Mouse (Mus musculus) frontal cortex, postnatal 14 days (tissue): ENCODE measurements at regions not wholly inside any gene's neighbourhood (a gene's known extent, or its start where the extent isn't known, plus 50 kb on each side); places are given as distances from the start of the nearest gene placed in this dataset.

ENCODE experiments used
- DNase-seq, 2 experiments: peaks; one replicate each; pipeline ENCODE4 v3.0.0; 2022; ENCODE audit warnings: low spot score in 2 of 2

- DNase-seq: no peak
Observed at GRCm38 (mm10) chr1:143464863-143465262, 175.6 kb upstream of the B3galt2 start.

- no peak for DNase-seq
Observed at GRCm38 (mm10) chr1:143466092-143466491, 174.4 kb upstream of the B3galt2 start.

GRCm38 (mm10) chr1:143475329-143475728 is 165.1 kb upstream of the B3galt2 start:
- no peak for DNase-seq

GRCm38 (mm10) chr1:143483345-143483744 is 157.1 kb upstream of the B3galt2 start:
- DNase-seq: no peak

- DNase-seq: no peak
Observed at GRCm38 (mm10) chr1:143484936-143485335, 155.5 kb upstream of the B3galt2 start.

GRCm38 (mm10) chr1:143497092-143497491 is 143.4 kb upstream of the B3galt2 start:
- no peak for DNase-seq

GRCm38 (mm10) chr1:143503436-143504065 is 136.9 kb upstream of the B3galt2 start:
- DNase-seq: peak in 1 of 2 experiments; percentile 7

GRCm38 (mm10) chr1:143504066-143504440 is 136.4 kb upstream of the B3galt2 start:
- DNase-seq: no peak

GRCm38 (mm10) chr1:143505318-143505717 is 135.1 kb upstream of the B3galt2 start:
- no peak for DNase-seq

- no peak for DNase-seq
Observed at GRCm38 (mm10) chr1:143523831-143524521, 116.5 kb upstream of the B3galt2 start.

GRCm38 (mm10) chr1:143524522-143524865 is 116.0 kb upstream of the B3galt2 start:
- DNase-seq: no peak

- DNase-seq: no peak
Observed at GRCm38 (mm10) chr1:143540223-143540622, 100.2 kb upstream of the B3galt2 start.

- no peak for DNase-seq
Observed at GRCm38 (mm10) chr1:143540701-143541100, 99.8 kb upstream of the B3galt2 start.
